Mouse (Mus musculus): ENCODE results near the gene Lrrc3b. TPM values are rescaled to one million over a fixed set of nuclear protein-coding genes. Genes with fewer than 3 reads are reported as not detected.

The Lrrc3b gene
- total and polyA plus RNA-seq, 3 experiments = 4.6 to 8.3 (median 6.0) TPM

DNA sequence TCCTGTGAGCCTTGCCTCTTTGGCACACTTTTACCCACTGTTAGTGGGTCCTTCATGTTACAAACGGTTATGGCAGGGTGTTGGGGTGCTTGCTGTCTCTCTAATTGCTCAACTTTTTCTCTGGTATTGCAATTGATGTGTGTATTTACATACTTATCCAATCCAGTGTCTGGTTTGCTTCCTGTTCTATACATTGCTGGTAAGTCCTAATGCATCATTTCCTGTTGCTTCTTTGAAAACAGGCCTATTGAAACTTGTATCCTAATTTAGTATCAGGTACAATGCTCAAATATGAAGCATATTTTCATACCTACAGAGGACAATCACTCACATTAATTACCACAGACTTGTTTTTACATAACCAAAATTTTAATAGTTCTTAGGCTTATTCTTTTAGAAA lies 107.4 kb downstream of the Lrrc3b start:
- DNase-seq = no peak

DNA sequence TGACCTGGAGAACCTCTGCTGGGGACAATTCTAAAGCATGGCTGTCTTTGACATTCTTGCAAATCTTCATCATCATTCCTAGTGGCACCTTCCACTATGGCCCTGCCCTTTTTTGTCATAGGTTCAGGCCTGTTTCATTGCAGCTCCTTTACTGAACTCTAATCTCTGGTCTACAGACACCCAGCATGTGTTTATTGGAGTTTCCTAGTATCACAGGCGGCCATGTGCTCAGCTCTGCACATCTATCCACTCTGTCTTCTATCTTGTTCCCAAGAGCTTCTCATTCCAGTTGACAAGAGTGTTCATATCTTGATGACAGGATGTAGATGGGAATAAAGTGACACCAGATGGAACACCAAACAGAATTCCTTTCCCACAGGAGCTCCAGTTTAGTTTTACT lies 108.6 kb downstream of the Lrrc3b start:
- DNase-seq = no peak

DNA sequence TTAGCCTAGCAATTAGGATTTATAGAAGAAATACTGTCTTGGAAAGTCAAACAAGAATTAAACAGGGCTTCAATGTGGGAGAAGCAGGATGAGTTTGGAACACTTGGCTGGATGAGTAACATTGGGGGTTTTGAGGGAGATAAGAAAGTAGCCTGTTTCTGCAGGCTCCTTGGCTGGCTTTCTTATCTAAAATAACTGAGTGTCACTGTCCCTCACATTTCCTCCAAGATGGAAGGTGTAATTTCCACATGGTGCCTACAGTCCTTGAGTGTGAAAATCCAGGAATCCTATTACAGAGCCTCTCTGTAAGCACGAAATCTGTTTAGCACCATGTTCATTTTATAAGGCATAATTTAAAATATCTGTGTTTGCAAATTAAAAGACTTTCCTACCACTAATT lies 112.9 kb downstream of the Lrrc3b start:
- no peak for DNase-seq

DNA sequence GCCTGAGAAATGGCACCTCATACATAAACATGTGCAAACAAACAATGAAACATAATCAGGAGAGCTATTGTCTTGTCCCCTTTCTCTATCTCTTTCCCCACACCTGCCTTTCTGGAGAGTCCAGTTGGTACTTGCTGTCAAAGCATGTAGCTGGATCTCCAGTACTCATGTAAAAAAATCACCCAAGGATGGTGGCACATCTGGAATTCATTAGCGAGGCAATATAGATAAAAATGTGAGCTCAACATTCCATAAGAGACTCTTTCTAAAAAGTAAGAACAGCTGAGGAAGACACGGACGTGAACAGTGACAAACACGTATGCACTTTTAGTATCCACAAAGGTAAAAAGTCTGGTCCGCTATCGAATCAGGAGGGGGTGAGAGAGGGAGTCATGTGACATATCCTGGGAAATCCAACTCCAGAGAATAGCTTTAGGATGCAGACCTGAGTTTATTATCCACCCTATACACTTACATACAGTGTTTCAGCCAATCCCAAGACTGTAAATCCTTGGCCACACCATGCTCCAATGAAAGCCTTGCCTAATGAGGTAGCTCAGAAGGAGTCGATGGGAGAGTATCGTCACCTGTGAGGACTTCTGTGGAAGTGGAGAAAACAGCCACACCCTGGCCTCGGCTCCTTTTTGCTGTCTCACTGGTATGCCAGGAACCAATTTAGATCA lies 116.2 kb downstream of the Lrrc3b start:
- no peak for DNase-seq

DNA sequence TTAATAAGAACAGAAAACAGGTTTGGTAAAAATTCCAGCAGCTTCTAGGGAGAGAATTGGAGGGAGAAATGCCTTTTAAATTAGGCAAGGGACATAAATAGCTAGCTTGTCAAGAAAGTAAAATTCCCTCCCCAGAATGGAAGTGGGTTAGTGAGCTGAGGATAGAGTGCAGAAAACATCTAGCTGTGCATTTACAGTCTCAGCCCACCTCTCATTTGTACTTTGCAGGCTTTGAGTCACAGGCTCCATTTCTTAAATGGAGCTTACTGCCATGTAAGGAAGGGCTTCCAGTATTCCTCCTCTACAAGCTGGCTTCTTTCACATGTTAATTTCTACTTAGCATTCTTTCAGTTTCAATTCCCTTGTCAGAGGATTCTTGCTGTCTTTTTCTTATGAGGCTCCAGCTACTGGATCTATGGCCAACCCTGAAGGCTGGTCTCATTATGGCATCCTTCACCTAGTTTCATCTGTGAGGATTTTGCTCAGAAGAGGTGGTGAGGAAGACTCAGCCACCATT lies 119.3 kb downstream of the Lrrc3b start:
- DNase-seq = no peak

DNA sequence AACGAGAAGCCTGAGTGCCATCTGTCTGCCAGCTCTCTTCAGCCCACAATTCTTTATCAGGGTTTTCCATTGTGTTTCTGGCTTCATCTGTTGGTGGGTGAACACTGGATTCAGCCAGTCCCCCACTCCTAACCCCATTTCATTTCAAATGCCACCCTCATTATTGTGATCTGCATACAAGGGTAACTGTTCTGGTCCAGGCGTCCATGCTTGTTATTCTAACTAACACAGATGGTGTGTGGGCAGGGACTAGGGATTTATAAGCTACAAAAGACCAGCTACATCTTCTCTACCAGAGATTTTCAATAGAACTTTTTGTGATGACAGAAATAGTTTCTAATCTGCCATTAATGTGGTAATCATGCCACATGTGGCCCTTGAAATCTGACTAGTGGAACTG lies 130.2 kb downstream of the Lrrc3b start:
- no peak for DNase-seq

All from adrenal gland, adult 2 months (tissue).